Mouse (Mus musculus) kidney, adult 8-10 months (tissue): ENCODE measurements around the gene Pacs1.

ENCODE experiments used
- DNase-seq, 2 experiments: peaks; one replicate each; pipeline ENCODE4 v3.0.0; 2022

Pacs1 gene

GRCm38 (mm10) chr19:5272801-5273733 is at the start of gene Pacs1:
Gene Pacs1, minus strand, starts transcription at chr19:5273119.
- peak; percentile 79 to 84 for DNase-seq

GRCm38 (mm10) chr19:5313189-5313588 is 40.3 kb upstream of the Pacs1 start:
- no peak for DNase-seq

GRCm38 (mm10) chr19:5309025-5309424 is 36.1 kb upstream of the Pacs1 start:
- DNase-seq = no peak

GRCm38 (mm10) chr19:5306968-5307734 is 34.2 kb upstream of the Pacs1 start:
- DNase-seq = no peak

- no peak for DNase-seq
These were observed 33.4 kb upstream of the Pacs1 start for GRCm38 (mm10) chr19:5306279-5306678.

GRCm38 (mm10) chr19:5302455-5302854 is 29.5 kb upstream of the Pacs1 start:
- DNase-seq = peak in 1 of 2 experiments; percentile 52

GRCm38 (mm10) chr19:5300588-5300987 is 27.7 kb upstream of the Pacs1 start:
- no peak for DNase-seq

- DNase-seq = no peak
These were observed 25.2 kb upstream of the Pacs1 start, which contains the start of gene Gal3st3 for GRCm38 (mm10) chr19:5297903-5298800. Gene Gal3st3, plus strand, starts transcription at chr19:5298331.

- DNase-seq = no peak
These were observed 23.7 kb upstream of the Pacs1 start for GRCm38 (mm10) chr19:5296630-5297029.

- DNase-seq = no peak
These were observed 22.8 kb upstream of the Pacs1 start for GRCm38 (mm10) chr19:5295736-5296075.

- DNase-seq = peak; percentile 99
These were observed 22.2 kb upstream of the Pacs1 start, which contains the start of gene Sf3b2 for GRCm38 (mm10) chr19:5294972-5295735. Gene Sf3b2, minus strand, starts transcription at chr19:5295455.

- no peak for DNase-seq
These were observed 5.5 kb upstream of the Pacs1 start for GRCm38 (mm10) chr19:5278381-5278780.

GRCm38 (mm10) chr19:5277140-5277539 is 4.2 kb upstream of the Pacs1 start:
- DNase-seq = no peak

GRCm38 (mm10) chr19:5276531-5276930 is 3.6 kb upstream of the Pacs1 start:
- no peak for DNase-seq

- no peak for DNase-seq
These were observed 2.8 kb upstream of the Pacs1 start for GRCm38 (mm10) chr19:5275736-5276135.

GRCm38 (mm10) chr19:5274641-5275040 is 1.7 kb upstream of the Pacs1 start:
- no peak for DNase-seq

- no peak for DNase-seq
These were observed 997 bp upstream of the Pacs1 start for GRCm38 (mm10) chr19:5273916-5274315.

- peak; percentile 30 to 32 for DNase-seq
These were observed 558 bp downstream of the Pacs1 start for GRCm38 (mm10) chr19:5272326-5272795.

- DNase-seq = no peak
These were observed 1.5 kb downstream of the Pacs1 start for GRCm38 (mm10) chr19:5271430-5271829.

- no peak for DNase-seq
These were observed 3.5 kb downstream of the Pacs1 start for GRCm38 (mm10) chr19:5269392-5269791.

- no peak for DNase-seq
These were observed 4.0 kb downstream of the Pacs1 start for GRCm38 (mm10) chr19:5268875-5269274.

- DNase-seq = no peak
These were observed 4.9 kb downstream of the Pacs1 start for GRCm38 (mm10) chr19:5268017-5268416.
